Mouse (Mus musculus): ENCODE data around the gene Utrn. TPM values are rescaled to one million over a fixed set of nuclear protein-coding genes. Genes with fewer than 3 reads are reported as not detected.

Utrn gene
- polyA plus RNA-seq, 1 experiment from 2014 or later: 88.4 TPM

DNA sequence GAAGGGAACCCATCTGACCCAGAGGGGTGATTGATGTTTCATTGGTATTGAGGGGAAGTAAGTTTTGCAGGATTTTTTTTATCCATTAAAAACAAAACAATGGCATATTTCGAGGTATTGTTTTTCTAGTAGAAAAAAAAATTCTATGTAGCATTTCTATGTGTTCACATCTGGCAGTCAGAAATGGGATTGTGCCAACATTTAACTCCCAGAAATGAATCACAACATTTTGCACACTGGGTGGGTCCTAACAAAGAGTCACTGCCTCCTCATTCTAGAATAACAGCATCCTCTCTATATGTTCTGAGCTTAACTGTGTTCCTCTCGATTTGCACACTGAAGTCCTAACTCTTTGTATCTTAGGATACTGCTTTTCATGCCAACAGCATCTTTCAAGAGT, 416.5 kb downstream of the Utrn start:
- ATAC-seq (no peak), DNase-seq (ENCODE audit: low spot score) (no peak)
- no peak overlapping the region for H3K27ac ChIP-seq (ENCODE audit: low read length)
- H3K4me2 ChIP-seq (replicated peaks; ENCODE audit: low read depth, low read length): no peak overlapping the region
- no peaks in the 10 kb centered on the region for H3K9me3 ChIP-seq (ENCODE audit: low read length)
- TF ChIP-seq CTCF (IDR thresholded peaks at IDR 0.05) (no peak), EP300 (IDR thresholded peaks at IDR 0.05) (no peak)
- H3K4me1 ChIP-seq (ENCODE audit: insufficient read depth, low read depth, low read length): no peaks in the 10 kb centered on the region
- H3K4me3 ChIP-seq (ENCODE audit: low read depth, low read length): no peak overlapping the region
- WGBS: 77% methylated on average over 2 of the region's 2 CpGs
- H3K27me3 ChIP-seq (replicated peaks; ENCODE audit: insufficient read depth, low read length): no peaks in the 10 kb centered on the region
- no peak overlapping the region for H3K9ac ChIP-seq (replicated peaks; ENCODE audit: low read depth)
- no peaks in the 10 kb centered on the region for H3K36me3 ChIP-seq (ENCODE audit: insufficient read depth, low read length)

DNA sequence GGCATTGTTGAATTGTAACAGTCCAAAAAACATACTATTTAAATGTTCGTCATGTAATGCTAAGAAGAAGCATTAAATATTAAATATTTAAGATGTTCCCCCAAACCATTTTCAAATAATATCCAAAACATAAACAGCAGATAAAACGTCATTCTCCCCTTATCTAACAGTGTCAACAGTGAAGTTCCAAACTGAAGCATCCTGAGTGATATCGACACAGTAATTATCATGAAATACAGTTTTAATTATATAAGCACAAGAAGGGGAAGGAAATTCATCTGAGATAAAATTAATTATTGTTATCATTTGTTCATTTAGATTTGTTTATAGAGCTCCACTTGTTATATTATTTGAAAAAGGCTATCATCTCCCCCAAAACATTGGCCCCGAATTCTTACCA, 425.0 kb downstream of the Utrn start:
- ATAC-seq (no peak), DNase-seq (ENCODE audit: low spot score) (no peak)
- Histone ChIP-seq H3K4me3 (ENCODE audit: low read depth, low read length) (no peak overlapping the region), H3K27ac (ENCODE audit: low read length) (no peak overlapping the region), H3K9me3 (ENCODE audit: low read length) (no peaks in the 10 kb centered on the region), H3K9ac (replicated peaks; ENCODE audit: low read depth) (no peak overlapping the region), H3K36me3 (ENCODE audit: insufficient read depth, low read length) (peaks cover 24% of the 10 kb centered on the region; the same call in 1 of the 2 replicates), H3K4me1 (ENCODE audit: insufficient read depth, low read depth, low read length) (no peaks in the 10 kb centered on the region), H3K27me3 (replicated peaks; ENCODE audit: insufficient read depth, low read length) (no peaks in the 10 kb centered on the region), H3K4me2 (replicated peaks; ENCODE audit: low read depth, low read length) (no peak overlapping the region)
- 74% methylated on average over 4 of the region's 4 CpGs for WGBS
- TF ChIP-seq CTCF (IDR thresholded peaks at IDR 0.05) (no peak), EP300 (IDR thresholded peaks at IDR 0.05) (no peak)

DNA sequence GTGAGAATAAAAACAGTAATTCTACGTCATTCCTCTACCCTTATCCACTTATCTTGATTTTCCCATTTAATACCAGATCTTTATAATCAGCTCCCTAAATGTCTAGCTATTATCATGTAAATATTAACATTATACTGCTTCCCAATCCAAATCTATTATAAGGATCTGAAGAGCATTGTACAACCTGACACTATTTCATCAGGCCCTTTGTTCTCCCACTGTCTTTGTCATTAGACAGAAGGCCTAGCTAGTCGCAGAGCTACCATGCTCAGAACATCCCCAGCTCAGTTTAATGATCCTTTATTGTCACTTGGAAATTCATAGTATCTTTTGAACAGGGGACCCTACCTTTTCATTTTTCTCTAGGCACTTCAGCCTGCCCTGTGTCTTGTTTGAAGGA, 436.0 kb downstream of the Utrn start:
- ATAC-seq: no peak
- Histone ChIP-seq H3K9ac (replicated peaks; ENCODE audit: low read depth) (no peak overlapping the region), H3K4me3 (ENCODE audit: low read depth, low read length) (no peak overlapping the region), H3K4me1 (ENCODE audit: insufficient read depth, low read depth, low read length) (no peaks in the 10 kb centered on the region), H3K27me3 (replicated peaks; ENCODE audit: insufficient read depth, low read length) (no peaks in the 10 kb centered on the region), H3K27ac (ENCODE audit: low read length) (no peak overlapping the region), H3K9me3 (ENCODE audit: low read length) (no peaks in the 10 kb centered on the region), H3K4me2 (replicated peaks; ENCODE audit: low read depth, low read length) (no peak overlapping the region), H3K36me3 (ENCODE audit: insufficient read depth, low read length) (no peaks in the 10 kb centered on the region)
- WGBS: 97% methylated on average over 2 of the region's 2 CpGs
- no peak for TF ChIP-seq EP300 (IDR thresholded peaks at IDR 0.05)
- no peak for TF ChIP-seq CTCF (IDR thresholded peaks at IDR 0.05)
- DNase-seq (ENCODE audit: low spot score): no peak

DNA sequence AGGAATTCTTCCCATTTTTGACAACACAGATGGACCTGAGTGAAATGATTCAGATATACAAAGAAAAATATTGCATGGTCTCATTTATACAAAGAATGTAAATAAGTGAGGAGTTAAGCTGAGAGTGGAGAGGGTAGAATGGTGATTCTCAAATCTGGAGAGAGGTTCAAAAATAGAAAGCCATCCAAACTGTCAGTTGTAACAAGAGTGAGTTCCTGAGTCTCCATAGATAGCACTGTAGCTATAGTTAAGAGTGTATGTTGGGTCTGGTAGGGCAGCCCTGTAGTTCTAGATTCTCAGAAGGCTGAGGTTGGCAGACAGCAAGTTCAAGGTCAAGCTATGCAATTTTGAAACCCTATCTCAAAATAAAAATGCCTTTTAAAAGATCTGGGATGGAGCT, 438.8 kb downstream of the Utrn start:
- Histone ChIP-seq H3K4me3 (ENCODE audit: low read depth, low read length) (no peak overlapping the region), H3K27ac (ENCODE audit: low read length) (no peak overlapping the region), H3K9me3 (ENCODE audit: low read length) (no peaks in the 10 kb centered on the region), H3K36me3 (ENCODE audit: insufficient read depth, low read length) (no peaks in the 10 kb centered on the region), H3K9ac (replicated peaks; ENCODE audit: low read depth) (no peak overlapping the region), H3K4me1 (ENCODE audit: insufficient read depth, low read depth, low read length) (no peaks in the 10 kb centered on the region), H3K4me2 (replicated peaks; ENCODE audit: low read depth, low read length) (no peak overlapping the region), H3K27me3 (replicated peaks; ENCODE audit: insufficient read depth, low read length) (no peaks in the 10 kb centered on the region)
- ATAC-seq (no peak), DNase-seq (ENCODE audit: low spot score) (no peak)
- no peak for TF ChIP-seq EP300 (IDR thresholded peaks at IDR 0.05)

DNA sequence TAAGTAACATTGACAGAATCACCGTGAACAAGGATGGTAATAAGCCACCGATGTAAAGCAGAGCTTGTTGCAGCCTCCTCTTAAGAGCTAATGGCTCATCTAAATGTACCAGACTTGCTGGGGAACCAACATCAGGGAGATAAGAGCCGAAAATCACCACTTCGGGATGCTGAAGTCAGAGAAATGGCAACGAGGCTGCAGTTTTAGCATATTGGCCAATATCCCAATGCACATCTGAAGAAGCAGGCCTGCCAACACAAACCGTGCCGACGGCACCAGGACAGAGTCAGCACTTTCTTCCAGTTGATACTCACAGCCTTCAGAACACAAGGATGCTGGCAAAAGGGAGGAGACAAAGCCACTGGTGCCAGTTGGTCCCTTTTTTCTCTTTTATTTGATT, 442.3 kb downstream of the Utrn start:
- TF ChIP-seq CTCF (IDR thresholded peaks at IDR 0.05) (no peak), EP300 (IDR thresholded peaks at IDR 0.05) (no peak)
- no peaks in the 10 kb centered on the region for H3K4me1 ChIP-seq (ENCODE audit: insufficient read depth, low read depth, low read length)
- no peak overlapping the region for H3K4me3 ChIP-seq (ENCODE audit: low read depth, low read length)
- DNase-seq (ENCODE audit: low spot score) (no peak), ATAC-seq (no peak)
- H3K27ac ChIP-seq (ENCODE audit: low read length): no peak overlapping the region
- H3K27me3 ChIP-seq (replicated peaks; ENCODE audit: insufficient read depth, low read length): no peaks in the 10 kb centered on the region
- 83% methylated on average over 8 of the region's 8 CpGs for WGBS
- H3K9me3 ChIP-seq (ENCODE audit: low read length): no peaks in the 10 kb centered on the region
- H3K9ac ChIP-seq (replicated peaks; ENCODE audit: low read depth): no peak overlapping the region
- H3K4me2 ChIP-seq (replicated peaks; ENCODE audit: low read depth, low read length): no peak overlapping the region
- H3K36me3 ChIP-seq (ENCODE audit: insufficient read depth, low read length): no peaks in the 10 kb centered on the region

DNA sequence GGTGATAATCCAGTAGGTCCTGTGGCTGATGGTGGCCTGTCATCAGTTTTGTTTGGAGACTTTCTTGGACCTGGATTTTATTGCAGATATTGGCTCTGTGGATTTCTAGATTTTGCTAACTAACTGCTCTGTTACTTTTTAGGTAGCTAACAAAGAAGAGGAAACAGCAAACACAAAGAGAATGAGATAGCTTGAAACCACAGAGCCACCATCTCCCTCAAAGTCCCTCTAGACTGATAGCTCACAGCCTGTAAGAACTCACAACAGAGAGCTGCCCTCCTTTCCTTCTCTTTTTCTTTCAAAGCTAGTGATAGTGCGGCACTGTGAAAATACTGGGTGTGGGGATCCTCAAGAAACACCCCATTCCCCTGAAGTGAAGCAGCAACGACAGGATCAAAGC, 444.2 kb downstream of the Utrn start:
- no peak overlapping the region for H3K9ac ChIP-seq (replicated peaks; ENCODE audit: low read depth)
- TF ChIP-seq EP300 (IDR thresholded peaks at IDR 0.05) (no peak), CTCF (IDR thresholded peaks at IDR 0.05) (no peak)
- 62% methylated on average over 2 of the region's 2 CpGs for WGBS
- no peaks in the 10 kb centered on the region for H3K27me3 ChIP-seq (replicated peaks; ENCODE audit: insufficient read depth, low read length)
- DNase-seq (ENCODE audit: low spot score) (no peak), ATAC-seq (no peak)
- H3K4me2 ChIP-seq (replicated peaks; ENCODE audit: low read depth, low read length): no peak overlapping the region
- no peak overlapping the region for H3K4me3 ChIP-seq (ENCODE audit: low read depth, low read length)
- no peaks in the 10 kb centered on the region for H3K36me3 ChIP-seq (ENCODE audit: insufficient read depth, low read length)
- no peaks in the 10 kb centered on the region for H3K9me3 ChIP-seq (ENCODE audit: low read length)
- H3K27ac ChIP-seq (ENCODE audit: low read length): no peak overlapping the region
- no peaks in the 10 kb centered on the region for H3K4me1 ChIP-seq (ENCODE audit: insufficient read depth, low read depth, low read length)

DNA sequence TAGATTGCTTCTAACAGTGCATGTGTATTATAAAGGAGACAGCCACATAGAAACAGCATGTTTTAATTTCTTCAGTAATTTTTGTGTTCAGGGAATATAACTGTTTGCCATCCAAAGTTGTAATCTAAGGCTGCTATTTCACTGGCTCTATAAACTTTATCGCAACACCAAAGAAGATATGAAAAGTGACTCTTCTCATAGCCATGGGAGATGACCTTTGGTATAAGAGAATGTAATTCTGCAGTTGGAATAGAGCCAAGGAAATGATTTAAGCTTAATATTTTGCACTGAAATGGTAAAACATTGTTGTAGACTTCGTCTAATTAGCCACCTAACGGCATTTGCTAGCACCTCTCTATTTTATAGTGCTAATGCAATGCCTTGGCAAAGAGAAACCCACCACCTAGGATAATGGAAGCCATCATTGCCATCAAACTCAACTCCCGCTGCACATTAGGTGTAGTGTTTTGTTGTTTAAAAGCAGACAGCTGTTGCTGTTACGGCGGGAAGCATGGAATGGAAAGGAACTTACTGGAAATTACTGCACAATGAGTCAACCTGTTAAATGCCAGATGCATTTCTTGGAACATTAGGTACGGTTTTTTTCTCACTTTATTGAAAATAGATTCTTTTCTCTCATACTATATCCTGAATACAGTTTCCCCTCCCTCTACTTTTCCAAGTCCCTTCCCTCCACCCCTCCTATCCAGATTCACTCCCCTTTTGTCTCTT, 445.0 kb downstream of the Utrn start:
- no peaks in the 10 kb centered on the region for H3K9me3 ChIP-seq (ENCODE audit: low read length)
- no peaks in the 10 kb centered on the region for H3K27me3 ChIP-seq (replicated peaks; ENCODE audit: insufficient read depth, low read length)
- H3K4me2 ChIP-seq (replicated peaks; ENCODE audit: low read depth, low read length): no peak overlapping the region
- no peak overlapping the region for H3K9ac ChIP-seq (replicated peaks; ENCODE audit: low read depth)
- TF ChIP-seq CTCF (IDR thresholded peaks at IDR 0.05): no peak
- no peak for TF ChIP-seq EP300 (IDR thresholded peaks at IDR 0.05)
- H3K36me3 ChIP-seq (ENCODE audit: insufficient read depth, low read length): no peaks in the 10 kb centered on the region
- no peak overlapping the region for H3K4me3 ChIP-seq (ENCODE audit: low read depth, low read length)
- H3K4me1 ChIP-seq (ENCODE audit: insufficient read depth, low read depth, low read length): no peaks in the 10 kb centered on the region
- DNase-seq (ENCODE audit: low spot score): no peak
- H3K27ac ChIP-seq (ENCODE audit: low read length): no peak overlapping the region
- 88% methylated on average over 7 of the region's 7 CpGs for WGBS
- ATAC-seq: no peak

Measured in lung, postnatal 0 days (tissue).